Mouse (Mus musculus) testis, adult 2 months (tissue): ENCODE results near the gene Dcdc2b.
A peak's percentile ranks its signal among the peaks of the same experiment; 100 is the strongest.

ENCODE experiments used
- CTCF ChIP-seq: fragments of 200-500 bp; IDR thresholded peaks from 2 replicates; pipeline ENCODE4 v1.5.1; 2012; ENCODE audit warnings: low read depth, mild to moderate bottlenecking, inconsistent platforms, low read length, moderate library complexity; ENCODE audit not compliant: control insufficient read depth, insufficient read depth, insufficient replicate concordance
- POLR2A ChIP-seq: fragments of 200-500 bp; IDR thresholded peaks from 2 replicates; pipeline ENCODE4 v1.6.1; 2012; ENCODE audit warnings: low read depth, mild to moderate bottlenecking, inconsistent platforms, low read length, moderate library complexity; ENCODE audit not compliant: control insufficient read depth

DNA sequence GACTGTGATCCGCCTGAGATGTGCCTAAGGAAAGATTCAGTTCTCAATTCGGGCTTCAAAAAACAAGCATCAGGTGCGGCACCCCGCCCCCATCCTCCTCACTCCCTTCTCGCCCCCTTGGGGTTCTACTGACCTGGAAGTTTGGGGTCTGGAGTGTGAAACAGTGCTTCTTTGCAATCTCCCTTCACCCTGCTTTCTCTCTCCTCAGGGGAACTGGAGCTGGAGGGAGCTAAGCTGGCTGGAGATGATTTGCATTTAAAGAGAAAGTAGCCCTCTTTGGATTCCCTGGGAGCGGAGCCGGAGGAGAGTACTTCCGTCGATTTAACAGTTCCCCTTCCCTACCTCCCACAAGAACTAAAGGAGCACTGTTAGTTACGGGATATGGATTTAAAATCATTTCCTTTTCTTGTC lies 9.6 kb upstream of the Dcdc2b start, which contains the start of gene Ccdc28b:
- peak; percentile 27; the same call in 1 of the 2 replicates for TF ChIP-seq POLR2A
- TF ChIP-seq CTCF: no peak
